Mouse (Mus musculus): ENCODE results near the gene Gm49510. TPM values are rescaled to one million over a fixed set of nuclear protein-coding genes. Genes with fewer than 3 reads are reported as not detected.
"Not testable (repeated sequence)": the region's sequence is repeated elsewhere in the genome, so short reads cannot be mapped to it uniquely, and the experiment has no call there.

The Gm49510 gene
- polyA plus RNA-seq, 1 experiment = 0.08 TPM

DNA sequence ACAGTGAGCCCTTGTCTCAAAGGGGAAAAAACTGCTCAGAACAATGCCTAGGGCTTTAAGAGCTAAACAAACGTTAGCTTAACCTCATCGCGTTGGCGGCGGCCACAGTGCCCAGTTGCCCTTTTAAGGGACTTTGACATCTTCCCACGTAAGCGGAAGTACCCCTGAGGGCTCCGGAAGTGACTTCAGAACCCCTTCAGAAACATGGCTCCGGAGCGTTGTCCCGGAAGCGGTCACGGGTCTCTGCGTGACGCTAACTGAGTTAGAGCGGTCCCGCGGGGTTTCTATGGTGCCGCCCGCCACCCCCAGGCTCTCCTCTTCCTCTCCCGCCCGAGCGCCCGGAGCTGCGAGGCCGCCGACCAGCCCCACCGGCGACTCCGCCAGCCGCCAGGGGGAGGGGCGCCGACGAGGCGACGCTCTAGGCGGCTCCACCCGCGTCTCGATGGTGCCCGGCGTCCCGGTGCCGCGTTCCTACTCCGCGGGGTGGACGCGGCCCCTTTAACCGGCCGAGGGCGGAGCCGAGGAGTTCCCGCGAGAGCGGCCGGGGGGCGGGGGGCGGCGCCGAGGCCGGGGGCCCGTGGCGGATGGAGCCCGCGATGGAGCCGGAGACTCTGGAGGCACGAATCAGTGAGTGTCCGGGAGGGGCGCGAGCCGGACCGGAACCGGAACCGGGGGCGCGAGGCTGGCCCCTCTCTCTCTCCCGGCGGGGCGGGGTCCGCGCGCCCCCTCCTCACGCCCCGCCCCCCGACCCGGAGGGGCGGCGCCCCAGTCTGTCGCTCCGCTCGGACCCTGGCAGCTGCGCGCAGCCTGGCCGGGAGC, 22.3 kb upstream of the Gm49510 start, which contains the start of gene Gga1:
TSS of gene Gga1 (plus strand) at position 200 of the 819 bp plus-strand sequence.
- H3K4me1 ChIP-seq (ENCODE audit: control insufficient read depth, insufficient read depth, low read length) = peaks cover 1% of the 10 kb centered on the region; the same call in 1 of the 2 replicates
- peak within 1 kb of the TSS; percentile 45 for H3K4me3 ChIP-seq (ENCODE audit: insufficient read depth, low read length)
- peak within 1 kb of the TSS; percentile 93 for H3K27ac ChIP-seq (ENCODE audit: insufficient read depth, low read length)
- TF ChIP-seq POLR2A (IDR thresholded peaks at IDR 0.05; ENCODE audit: extremely low read depth, insufficient read depth, low read length) (peak; percentile 88), CTCF (IDR thresholded peaks at IDR 0.05; ENCODE audit: extremely low read depth, insufficient read depth, low read length) (no peak)

DNA sequence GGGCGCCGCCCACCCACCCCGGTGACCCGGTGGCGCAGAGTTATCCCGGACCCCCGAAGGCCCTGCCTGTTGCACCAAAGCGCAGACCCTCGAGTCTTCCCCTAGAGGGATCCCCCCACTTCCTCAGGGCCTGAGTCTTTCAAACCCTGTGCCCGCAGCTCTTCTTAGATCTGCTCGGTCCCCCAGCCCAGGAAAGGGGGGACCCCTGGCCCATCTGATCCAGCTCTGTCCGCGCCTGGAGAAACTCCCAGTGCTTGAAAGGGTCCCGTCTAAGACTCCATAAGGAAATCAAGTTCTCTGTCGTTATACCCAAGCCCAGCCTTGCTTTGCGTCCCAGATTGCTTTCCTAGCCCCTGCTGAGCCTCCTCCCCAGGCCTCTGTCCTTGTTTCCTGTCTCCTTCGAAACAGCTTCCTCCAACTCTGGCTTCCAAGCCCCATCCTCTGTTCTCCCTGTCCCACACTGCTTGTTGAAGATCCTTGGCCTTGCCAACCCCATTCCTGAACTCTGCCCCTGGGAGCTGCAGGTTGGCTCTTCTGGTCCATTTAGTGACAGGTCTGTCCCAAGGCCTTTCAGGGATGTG, 21.6 kb upstream of the Gm49510 start:
- TF ChIP-seq CTCF (IDR thresholded peaks at IDR 0.05; ENCODE audit: extremely low read depth, insufficient read depth, low read length) = no peak
- TF ChIP-seq POLR2A (IDR thresholded peaks at IDR 0.05; ENCODE audit: extremely low read depth, insufficient read depth, low read length) = no peak
- H3K27ac ChIP-seq (ENCODE audit: insufficient read depth, low read length) = peak overlapping the region; percentile 48; the same call in 1 of the 2 replicates
- peak overlapping the region; percentile 45 for H3K4me3 ChIP-seq (ENCODE audit: insufficient read depth, low read length)
- H3K4me1 ChIP-seq (ENCODE audit: control insufficient read depth, insufficient read depth, low read length) = peaks cover 1% of the 10 kb centered on the region; the same call in 1 of the 2 replicates

DNA sequence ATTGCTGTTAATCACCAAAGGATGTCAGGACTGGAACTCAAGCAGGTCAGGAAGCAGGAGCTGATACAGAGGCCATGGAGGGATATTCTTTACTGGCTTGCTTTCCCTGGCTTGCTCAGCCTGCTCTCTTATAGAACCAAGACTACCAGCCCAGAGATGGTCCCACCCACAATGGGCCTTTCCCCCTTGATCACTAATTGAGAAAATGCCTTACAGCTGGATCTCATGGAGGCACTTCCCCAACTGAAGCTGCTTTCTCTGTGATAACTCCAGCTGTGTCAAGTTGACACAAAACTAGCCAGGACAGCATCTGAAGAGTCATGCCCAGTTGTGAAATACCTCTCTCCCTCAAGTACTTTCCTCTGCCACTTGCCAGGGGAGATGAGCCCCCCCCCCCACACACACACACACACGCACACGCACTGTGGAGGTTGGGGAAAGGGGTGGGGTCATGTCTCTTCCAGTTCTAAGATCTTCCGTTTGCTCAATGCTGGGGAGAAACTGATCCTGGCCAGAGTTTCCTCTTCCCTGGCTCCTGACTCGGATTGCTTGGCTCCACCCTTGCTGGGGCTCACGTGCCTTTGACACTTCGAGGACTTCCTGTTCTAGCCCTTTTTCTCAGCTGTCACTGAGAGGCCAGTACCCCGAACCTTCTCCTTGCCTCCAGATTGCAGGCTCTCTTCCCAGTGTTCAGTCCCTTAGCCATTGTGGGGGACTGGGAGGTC, 20.5 kb upstream of the Gm49510 start:
- not testable (repeated sequence) for H3K4me1 ChIP-seq (ENCODE audit: control insufficient read depth, insufficient read depth, low read length); H3K4me3 ChIP-seq (ENCODE audit: insufficient read depth, low read length); H3K27ac ChIP-seq (ENCODE audit: insufficient read depth, low read length)

DNA sequence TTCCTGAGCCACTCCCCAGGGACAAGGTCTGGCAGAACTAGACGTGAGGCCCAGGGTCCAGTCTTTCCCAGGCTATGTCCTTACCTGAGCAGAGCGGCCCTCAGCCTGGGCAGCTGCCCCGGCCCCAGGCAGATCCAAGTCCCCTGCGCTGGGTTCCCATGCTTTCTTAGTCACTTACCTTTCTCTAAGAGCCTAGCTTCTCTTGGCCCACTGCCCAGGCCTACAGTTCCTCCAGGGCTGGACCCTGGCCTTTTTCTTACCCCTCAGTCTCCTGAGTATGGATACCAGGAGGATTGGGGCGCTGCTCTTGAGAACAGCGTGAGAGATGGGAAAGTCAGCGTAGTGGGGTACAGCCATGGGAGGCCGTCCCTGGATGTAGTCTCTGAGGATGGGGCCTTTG, 19.0 kb upstream of the Gm49510 start:
- Histone ChIP-seq H3K27ac (ENCODE audit: insufficient read depth, low read length) (no peak overlapping the region), H3K4me1 (ENCODE audit: control insufficient read depth, insufficient read depth, low read length) (peaks cover 1% of the 10 kb centered on the region; the same call in 1 of the 2 replicates), H3K4me3 (ENCODE audit: insufficient read depth, low read length) (no peak overlapping the region)
- TF ChIP-seq POLR2A (IDR thresholded peaks at IDR 0.05; ENCODE audit: extremely low read depth, insufficient read depth, low read length) (no peak), CTCF (IDR thresholded peaks at IDR 0.05; ENCODE audit: extremely low read depth, insufficient read depth, low read length) (no peak)

DNA sequence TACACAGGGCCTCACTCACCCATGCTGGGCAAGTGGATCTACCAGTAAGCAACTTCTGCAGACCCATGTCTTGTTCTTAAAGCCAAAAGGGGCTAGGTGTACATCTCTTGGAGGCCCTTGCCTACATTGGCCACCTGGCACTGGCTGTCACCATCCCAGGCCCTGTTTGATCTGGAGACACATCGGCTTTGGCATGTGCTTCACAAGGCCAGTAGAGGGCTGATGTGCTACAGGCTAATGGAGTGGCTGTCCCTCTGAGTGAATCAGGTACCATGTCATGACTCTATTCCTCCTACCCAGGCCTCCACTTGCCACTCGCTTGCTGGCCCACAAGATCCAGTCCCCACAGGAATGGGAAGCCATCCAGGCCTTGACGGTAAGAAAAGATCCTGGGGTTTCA, 17.6 kb upstream of the Gm49510 start:
- TF ChIP-seq CTCF (IDR thresholded peaks at IDR 0.05; ENCODE audit: extremely low read depth, insufficient read depth, low read length) (no peak), POLR2A (IDR thresholded peaks at IDR 0.05; ENCODE audit: extremely low read depth, insufficient read depth, low read length) (no peak)
- H3K27ac ChIP-seq (ENCODE audit: insufficient read depth, low read length) = no peak overlapping the region
- no peaks in the 10 kb centered on the region; the same call in 1 of the 2 replicates for H3K4me1 ChIP-seq (ENCODE audit: control insufficient read depth, insufficient read depth, low read length)
- H3K4me3 ChIP-seq (ENCODE audit: insufficient read depth, low read length) = no peak overlapping the region

DNA sequence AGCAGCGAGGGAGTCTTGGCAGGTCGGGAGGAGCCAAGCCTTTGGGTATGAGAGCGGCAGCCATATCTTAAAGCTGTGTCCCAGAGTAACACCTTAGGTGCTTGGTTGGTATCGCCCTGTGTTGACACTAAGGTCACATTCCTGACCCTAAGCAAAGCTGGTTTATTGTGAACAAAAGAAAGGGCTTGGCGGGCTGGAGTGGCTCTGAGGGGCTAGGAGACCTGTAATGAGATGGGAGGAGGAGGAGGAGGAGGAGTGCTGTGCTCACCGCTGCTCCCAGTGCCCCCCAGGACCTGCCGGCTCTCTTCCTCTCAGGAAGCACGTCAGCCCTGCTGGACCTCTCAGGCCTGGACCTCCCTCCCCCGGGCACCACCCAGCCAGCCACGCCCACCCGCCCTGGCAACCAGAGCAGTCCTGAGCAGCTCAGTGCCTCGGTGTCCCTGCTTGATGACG, 10.0 kb upstream of the Gm49510 start:
- TF ChIP-seq POLR2A (IDR thresholded peaks at IDR 0.05; ENCODE audit: extremely low read depth, insufficient read depth, low read length) = no peak
- Histone ChIP-seq H3K4me1 (ENCODE audit: control insufficient read depth, insufficient read depth, low read length) (no peaks in the 10 kb centered on the region), H3K27ac (ENCODE audit: insufficient read depth, low read length) (no peak overlapping the region), H3K4me3 (ENCODE audit: insufficient read depth, low read length) (no peak overlapping the region)

DNA sequence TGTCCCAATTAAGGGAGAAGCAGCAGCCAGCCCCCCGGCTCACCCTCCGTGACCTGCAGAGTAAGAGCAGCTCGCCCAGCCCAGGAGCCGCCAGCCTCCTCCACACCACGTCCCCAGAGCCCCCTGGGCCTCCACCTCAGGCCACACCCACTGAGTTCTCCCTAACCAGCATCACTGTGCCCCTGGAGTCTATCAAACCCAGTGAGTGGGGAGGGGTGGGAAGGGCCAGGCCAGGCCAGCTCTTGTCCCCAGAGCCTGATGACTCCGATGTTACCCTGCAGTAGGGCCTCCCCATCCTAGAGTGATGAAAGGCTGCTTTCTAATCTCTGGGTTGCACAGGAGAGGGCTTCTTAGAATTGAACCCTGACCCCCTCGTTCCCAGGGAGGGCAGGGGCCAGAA, 7.0 kb upstream of the Gm49510 start:
- Histone ChIP-seq H3K4me3 (ENCODE audit: insufficient read depth, low read length) (no peak overlapping the region), H3K27ac (ENCODE audit: insufficient read depth, low read length) (no peak overlapping the region), H3K4me1 (ENCODE audit: control insufficient read depth, insufficient read depth, low read length) (no peaks in the 10 kb centered on the region)
- no peak for TF ChIP-seq CTCF (IDR thresholded peaks at IDR 0.05; ENCODE audit: extremely low read depth, insufficient read depth, low read length)
- TF ChIP-seq POLR2A (IDR thresholded peaks at IDR 0.05; ENCODE audit: extremely low read depth, insufficient read depth, low read length) = no peak

DNA sequence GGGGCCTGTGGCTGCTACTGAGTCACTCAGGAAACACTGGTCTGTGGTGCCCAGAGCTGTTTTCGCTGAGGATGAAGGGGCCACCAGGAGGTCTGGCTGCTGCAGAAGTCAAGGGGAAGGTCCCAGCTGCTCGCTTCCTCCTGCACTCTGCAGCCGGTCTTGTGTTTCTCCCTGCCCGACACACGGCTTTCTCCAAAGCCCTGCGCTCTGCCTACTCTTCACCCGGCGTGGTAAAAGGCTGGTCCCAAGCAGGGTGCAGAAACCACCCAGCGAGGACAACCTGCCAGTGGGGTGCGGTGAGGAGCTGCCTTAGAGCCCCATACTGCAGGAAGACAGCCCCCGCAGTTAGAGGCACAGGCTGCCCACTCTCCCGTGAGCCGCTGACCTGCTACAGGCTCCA, 4.7 kb upstream of the Gm49510 start:
- TF ChIP-seq POLR2A (IDR thresholded peaks at IDR 0.05; ENCODE audit: extremely low read depth, insufficient read depth, low read length) (no peak), CTCF (IDR thresholded peaks at IDR 0.05; ENCODE audit: extremely low read depth, insufficient read depth, low read length) (no peak)
- Histone ChIP-seq H3K4me1 (ENCODE audit: control insufficient read depth, insufficient read depth, low read length) (no peaks in the 10 kb centered on the region), H3K4me3 (ENCODE audit: insufficient read depth, low read length) (no peak overlapping the region), H3K27ac (ENCODE audit: insufficient read depth, low read length) (no peak overlapping the region)

DNA sequence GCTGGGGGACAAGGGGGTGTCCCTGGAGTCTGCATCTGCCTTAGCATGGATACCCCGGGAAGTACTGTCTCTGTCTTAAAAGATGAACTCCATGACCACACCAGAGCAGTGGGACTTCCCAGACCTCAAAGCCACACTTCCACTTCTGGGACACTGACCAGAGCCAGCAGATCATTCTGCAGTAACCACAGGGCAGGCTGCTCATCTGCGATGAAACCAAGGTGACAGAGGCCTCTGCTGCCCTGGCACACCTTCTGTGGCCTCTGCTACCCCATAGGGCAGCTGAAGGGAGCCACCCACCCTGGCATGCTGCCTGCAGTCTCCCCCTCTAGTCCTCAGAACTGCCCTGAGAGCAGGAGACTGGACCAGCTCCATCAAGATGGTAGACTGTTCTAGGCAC, 3.7 kb upstream of the Gm49510 start:
- H3K4me1 ChIP-seq (ENCODE audit: control insufficient read depth, insufficient read depth, low read length) = no peaks in the 10 kb centered on the region
- no peak overlapping the region for H3K27ac ChIP-seq (ENCODE audit: insufficient read depth, low read length)
- TF ChIP-seq POLR2A (IDR thresholded peaks at IDR 0.05; ENCODE audit: extremely low read depth, insufficient read depth, low read length) (no peak), CTCF (IDR thresholded peaks at IDR 0.05; ENCODE audit: extremely low read depth, insufficient read depth, low read length) (no peak)
- H3K4me3 ChIP-seq (ENCODE audit: insufficient read depth, low read length) = no peak overlapping the region

All from cortical plate, adult 2 months (tissue).